Mouse (Mus musculus) liver, postnatal 0 days (tissue): Measurements from ENCODE around the gene Kcnmb4.

ENCODE experiments used
- CTCF ChIP-seq: sonication (generic); IDR thresholded peaks from 2 replicates; pipeline ENCODE4 v1.5.1; 2016; ENCODE audit warnings: antibody characterized with exemption, low read depth
- EP300 ChIP-seq: IDR thresholded peaks from 2 replicates; pipeline ENCODE4 v1.6.1; 2016; ENCODE audit warnings: antibody characterized with exemption, low read depth, mild to moderate bottlenecking

GRCm38 (mm10) chr10:116405011-116405410 is 68.7 kb downstream of the Kcnmb4 start:
- TF ChIP-seq CTCF, result no peak
- TF ChIP-seq EP300, result no peak
